Mouse (Mus musculus) v-Abl transformed pro-B cells (cell line): ENCODE data around the gene Fam168b.

Source experiments
- in situ Hi-C, 2 experiments: fragments of 400-800 bp; cut with MboI; formaldehyde crosslinking; loops; one replicate each; pipeline ENCODE4 v1.15.1; 2025; ENCODE audit not compliant: unreplicated experiment in 2 of 2

Fam168b gene

DNA sequence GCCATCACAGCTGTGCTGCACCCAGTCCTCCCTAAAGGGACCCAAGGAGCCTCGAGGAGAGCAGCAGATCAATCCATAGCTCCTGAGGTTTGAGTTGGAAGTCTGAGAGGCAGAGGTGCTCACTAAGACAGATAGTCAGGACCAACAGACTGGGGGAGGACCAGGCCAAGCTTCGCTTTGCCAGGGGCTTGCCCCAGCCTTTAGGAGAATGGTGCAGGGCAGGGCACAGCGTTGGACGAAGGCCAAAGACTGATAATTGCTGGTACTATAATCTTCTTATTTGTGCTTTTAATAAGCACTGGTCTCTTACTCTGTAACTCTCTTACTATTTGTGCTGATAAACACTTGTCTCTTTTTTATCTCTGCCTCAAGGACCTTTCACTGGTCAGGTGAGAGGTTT lies 75.0 kb downstream of the Fam168b start:
- in situ Hi-C loops: no loop called here

DNA sequence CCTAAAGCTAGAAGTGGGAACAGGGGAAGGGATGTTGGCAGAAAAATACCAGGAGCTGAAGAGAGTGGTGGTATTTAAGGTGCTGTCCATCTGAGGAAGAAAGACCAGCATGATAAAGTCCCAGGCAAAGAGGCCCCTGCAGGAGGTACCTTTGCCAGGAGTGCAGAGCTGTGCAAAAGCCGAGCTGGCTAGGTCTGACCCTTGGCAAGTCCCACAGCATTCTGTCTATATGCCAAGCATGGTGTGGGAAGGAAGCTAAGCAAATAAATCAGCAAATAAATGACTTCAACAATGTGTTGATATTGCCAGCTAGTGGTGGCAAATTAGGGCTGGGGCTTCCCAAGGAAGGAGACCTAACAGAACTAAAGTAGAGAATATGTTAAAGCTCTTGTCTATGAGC lies 76.0 kb downstream of the Fam168b start:
- in situ Hi-C loops: no loop called here
